Mouse (Mus musculus): Measurements from ENCODE around the gene Cd244a. TPM values are rescaled to one million over a fixed set of nuclear protein-coding genes. Genes with fewer than 3 reads are reported as not detected.

Cd244a gene
- total and polyA plus RNA-seq, 3 experiments: 0.21 to 0.64 (median 0.41) TPM

DNA sequence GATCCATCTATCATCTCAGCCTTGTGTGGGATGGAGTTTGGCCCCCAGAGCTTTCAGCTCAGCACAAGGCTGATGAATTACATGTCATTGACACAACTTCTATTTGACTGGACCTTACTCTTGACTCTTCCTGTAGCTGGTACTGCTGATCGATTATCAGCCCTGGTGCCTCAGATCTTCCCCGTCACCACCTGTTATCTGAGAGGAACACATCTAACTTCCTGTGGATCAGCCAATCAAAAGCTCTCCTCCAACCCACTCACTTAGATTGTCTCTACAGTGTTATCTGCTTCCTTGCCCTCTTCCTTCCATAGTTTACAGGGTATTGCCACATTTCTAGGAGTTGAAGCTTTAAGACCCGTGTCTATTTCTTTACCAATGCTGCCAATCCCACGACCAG, 6.9 kb downstream of the Cd244a start:
- Histone ChIP-seq H3K9ac (ENCODE audit: insufficient read depth, low read depth) (no peak overlapping the region), H3K4me3 (replicated peaks in 1 of 3; ENCODE audit: low read depth in 2 of 3, low read length in 2 of 3, poor library complexity in 1 of 3) (no peak overlapping the region), H3K79me2 (replicated peaks; ENCODE audit: control insufficient read depth, extremely low read depth, insufficient read depth, poor library complexity, severe bottlenecking) (no peaks in the 10 kb centered on the region), H3K9me3 (replicated peaks; ENCODE audit: low read length) (no peaks in the 10 kb centered on the region), H3K27me3 (replicated peaks) (no peaks in the 10 kb centered on the region), H3K4me2 (ENCODE audit: insufficient read depth, low read depth, poor library complexity, severe bottlenecking) (no peak overlapping the region), H3K4me1 (ENCODE audit: control insufficient read depth in 1 of 2, insufficient read depth in 2 of 2) (peaks cover 6 to 11% of the 10 kb centered on the region in 2 experiments), H3K36me3 (replicated peaks in 1 of 2; ENCODE audit: control insufficient read depth in 1 of 2, insufficient read depth in 1 of 2, low read length in 1 of 2) (no peaks in the 10 kb centered on the region), H3K27ac (ENCODE audit: insufficient read depth, low read depth) (no peak overlapping the region)
- dilution Hi-C loops (cut with MboI; ENCODE audit: extremely low pct_ligation_motif_present, extremely low pct_unique_long_range_greater_than_20kb, low sequenced_read_pairs): no loop called here
- TF ChIP-seq MAX (IDR thresholded peaks at IDR 0.05; ENCODE audit: low read length) (no peak), HCFC1 (IDR thresholded peaks at IDR 0.05; ENCODE audit: low read depth, low read length) (no peak), E2F4 (IDR thresholded peaks at IDR 0.05; ENCODE audit: insufficient replicate concordance, low read depth, low read length) (no peak), CTCF (conservative IDR thresholded peaks at IDR 0.05 in 1 of 2, IDR thresholded peaks at IDR 0.05 in 1 of 2; ENCODE audit: low read depth in 2 of 2, low read length in 2 of 2) (no peak), RAD21 (IDR thresholded peaks at IDR 0.05; ENCODE audit: low read depth, low read length) (no peak), MAZ (IDR thresholded peaks at IDR 0.05; ENCODE audit: low read depth, low read length) (no peak), UBTF (IDR thresholded peaks at IDR 0.05; ENCODE audit: low read depth, low read length) (no peak), POLR2A (IDR thresholded peaks at IDR 0.05; ENCODE audit: low read depth, low read length) (no peak), JUND (conservative IDR thresholded peaks at IDR 0.05; ENCODE audit: low read depth, low read length) (no peak), MYC (IDR thresholded peaks at IDR 0.05; ENCODE audit: low read depth, low read length) (no peak), ZKSCAN1 (IDR thresholded peaks at IDR 0.05; ENCODE audit: borderline replicate concordance, low read depth, low read length) (no peak), ZMIZ1 (IDR thresholded peaks at IDR 0.05; ENCODE audit: low read depth, low read length) (no peak), CHD1 (IDR thresholded peaks at IDR 0.05; ENCODE audit: low read depth, low read length) (no peak), BHLHE40 (IDR thresholded peaks at IDR 0.05; ENCODE audit: low read depth, low read length) (no peak), CHD2 (IDR thresholded peaks at IDR 0.05; ENCODE audit: low read length) (no peak), TCF12 (IDR thresholded peaks at IDR 0.05; ENCODE audit: low read depth, low read length) (no peak), USF1 (IDR thresholded peaks at IDR 0.05; ENCODE audit: low read depth, low read length) (no peak), TBP (conservative IDR thresholded peaks at IDR 0.05; ENCODE audit: low read depth, low read length) (no peak)
- in situ Hi-C loops (cut with MboI; ENCODE audit: low pct_ligation_motif_present, low pct_unique_long_range_greater_than_20kb, low sequenced_read_pairs): loop anchor here (5.0 kb wide), 1 partner anchor 64 kb away; the partner anchor contains the start of gene Alyref2
- DNase-seq (ENCODE audit: extremely low read depth): no peak

DNA sequence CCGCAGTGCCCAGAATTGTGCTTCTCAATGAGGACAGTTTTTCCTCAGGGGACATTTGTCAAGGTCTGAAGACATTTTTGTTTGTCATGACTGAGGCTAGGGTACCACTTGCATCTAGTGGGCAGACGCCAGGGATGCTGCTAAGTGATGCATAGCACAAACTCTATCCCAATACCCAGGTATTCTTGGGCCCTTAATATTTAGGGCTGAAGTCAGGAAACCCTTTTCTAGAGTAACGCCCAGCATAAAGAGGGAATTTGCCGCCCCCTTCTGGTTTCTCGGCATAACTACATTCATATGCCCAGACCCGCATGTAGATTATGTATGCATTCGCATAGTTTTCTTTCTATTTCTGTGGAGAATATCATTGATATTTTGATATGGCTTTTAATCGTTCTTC, 7.8 kb downstream of the Cd244a start:
- H3K9me3 ChIP-seq (replicated peaks; ENCODE audit: low read length): no peaks in the 10 kb centered on the region
- in situ Hi-C loops (cut with MboI; ENCODE audit: low pct_ligation_motif_present, low pct_unique_long_range_greater_than_20kb, low sequenced_read_pairs) (loop anchor here (5.0 kb wide), 1 partner anchor 64 kb away; the partner anchor contains the start of gene Alyref2), dilution Hi-C loops (cut with MboI; ENCODE audit: extremely low pct_ligation_motif_present, extremely low pct_unique_long_range_greater_than_20kb, low sequenced_read_pairs) (no loop called here)
- peak overlapping the region in 1 of 3 experiments; percentile 8 for H3K4me3 ChIP-seq (replicated peaks in 1 of 3; ENCODE audit: low read depth in 2 of 3, low read length in 2 of 3, poor library complexity in 1 of 3)
- H3K79me2 ChIP-seq (replicated peaks; ENCODE audit: control insufficient read depth, extremely low read depth, insufficient read depth, poor library complexity, severe bottlenecking): no peaks in the 10 kb centered on the region
- peak; percentile 68 for DNase-seq (ENCODE audit: extremely low read depth)
- no peaks in the 10 kb centered on the region for H3K36me3 ChIP-seq (replicated peaks in 1 of 2; ENCODE audit: control insufficient read depth in 1 of 2, insufficient read depth in 1 of 2, low read length in 1 of 2)
- H3K9ac ChIP-seq (ENCODE audit: insufficient read depth, low read depth): no peak overlapping the region
- H3K27ac ChIP-seq (ENCODE audit: insufficient read depth, low read depth): no peak overlapping the region
- H3K4me2 ChIP-seq (ENCODE audit: insufficient read depth, low read depth, poor library complexity, severe bottlenecking): no peak overlapping the region
- TF ChIP-seq E2F4 (IDR thresholded peaks at IDR 0.05; ENCODE audit: insufficient replicate concordance, low read depth, low read length): 0 out of 2 replicates have a peak, but pooled peaks have one; percentile 27
- peak; percentile 91 for TF ChIP-seq RAD21 (IDR thresholded peaks at IDR 0.05; ENCODE audit: low read depth, low read length)
- peak; percentile 72 for TF ChIP-seq SMC3 (IDR thresholded peaks at IDR 0.05; ENCODE audit: low read depth, low read length)
- no peak for TF ChIP-seq UBTF (IDR thresholded peaks at IDR 0.05; ENCODE audit: low read depth, low read length)
- TF ChIP-seq POLR2A (IDR thresholded peaks at IDR 0.05; ENCODE audit: low read depth, low read length): peak; percentile 29; the same call in 1 of the 2 replicates
- no peak for TF ChIP-seq TBP (conservative IDR thresholded peaks at IDR 0.05; ENCODE audit: low read depth, low read length)
- TF ChIP-seq MYC (IDR thresholded peaks at IDR 0.05; ENCODE audit: low read depth, low read length): 0 out of 2 replicates have a peak, but pooled peaks have one; percentile 43
- TF ChIP-seq IRF4 (IDR thresholded peaks at IDR 0.05; ENCODE audit: low read depth, low read length): peak; percentile 53; the same call in 1 of the 2 replicates
- 0 out of 2 replicates have a peak, but pooled peaks have one; percentile 28 for TF ChIP-seq MEF2A (IDR thresholded peaks at IDR 0.05; ENCODE audit: borderline replicate concordance, low read depth, low read length)
- no peak for TF ChIP-seq NRF1 (IDR thresholded peaks at IDR 0.05; ENCODE audit: low read depth, low read length)
- TF ChIP-seq EP300 (IDR thresholded peaks at IDR 0.05; ENCODE audit: low read length): no peak
- TF ChIP-seq ZC3H11A (IDR thresholded peaks at IDR 0.05; ENCODE audit: low read depth, low read length): peak; percentile 45; the same call in 1 of the 2 replicates
- peak; percentile 73 to 93 for TF ChIP-seq CTCF (conservative IDR thresholded peaks at IDR 0.05 in 1 of 2, IDR thresholded peaks at IDR 0.05 in 1 of 2; ENCODE audit: low read depth in 2 of 2, low read length in 2 of 2)
- peaks cover 3 to 4% of the 10 kb centered on the region in 2 experiments; a peak in 3 of 4 replicates for H3K4me1 ChIP-seq (ENCODE audit: control insufficient read depth in 1 of 2, insufficient read depth in 2 of 2)
- no peaks in the 10 kb centered on the region for H3K27me3 ChIP-seq (replicated peaks)

All from CH12.LX (cell line).